Mouse (Mus musculus) ES-E14 (cell line): ENCODE measurements at regions not wholly inside any gene's neighbourhood (a gene's known extent, or its start where the extent isn't known, plus 50 kb on each side); places are given as distances from the start of the nearest gene placed in this dataset.

ENCODE experiments used
- DNase-seq: peaks from one replicate; pipeline ENCODE4 v3.0.0-alpha.2; 2013; ENCODE audit warnings: low read depth, low spot score
- H3K27ac ChIP-seq: 2 replicates; pipeline ENCODE4 v1.5.1; 2012; ENCODE audit warnings: low read depth, mild to moderate bottlenecking, low read length, moderate library complexity, mixed read lengths; ENCODE audit not compliant: poor library complexity, insufficient read depth, severe bottlenecking
- H3K36me3 ChIP-seq: 2 replicates; pipeline ENCODE4 v1.6.1; 2012; ENCODE audit warnings: mild to moderate bottlenecking, low read length, moderate library complexity, mixed read lengths; ENCODE audit not compliant: control insufficient read depth, poor library complexity, insufficient read depth, severe bottlenecking
- H3K4me1 ChIP-seq, 2 experiments: fragments of 150-350 bp in 1 of 2; sonication (generic) in 1 of 2; 2 replicates each; pipeline ENCODE4 v1.6.1; 2012; ENCODE audit warnings: low read length in 2 of 2, mild to moderate bottlenecking in 1 of 2, mixed read lengths in 1 of 2; ENCODE audit not compliant: control insufficient read depth in 2 of 2, insufficient read depth in 2 of 2, poor library complexity in 1 of 2
- H3K4me3 ChIP-seq, 2 experiments: fragments of 150-350 bp in 1 of 2; sonication (generic) in 1 of 2; 2 replicates each; pipeline ENCODE4 v1.5.1; 2012; ENCODE audit warnings: low read length in 2 of 2, low read depth in 1 of 2, mild to moderate bottlenecking in 1 of 2, mixed read lengths in 1 of 2; ENCODE audit not compliant: insufficient read depth in 1 of 2, poor library complexity in 1 of 2, severe bottlenecking in 1 of 2
- H3K9ac ChIP-seq: 2 replicates; pipeline ENCODE4 v1.6.1; 2012; ENCODE audit warnings: low read depth, mild to moderate bottlenecking, low read length, mixed read lengths; ENCODE audit not compliant: poor library complexity, insufficient read depth, severe bottlenecking
- H3K9me3 ChIP-seq: fragments of 150-350 bp; sonication (generic); 2 replicates; pipeline ENCODE4 v1.6.1; 2012; ENCODE audit warnings: low read depth, mild to moderate bottlenecking, low read length; ENCODE audit not compliant: control insufficient read depth, insufficient read depth
- CHD2 ChIP-seq: IDR thresholded peaks from 2 replicates; pipeline ENCODE4 v1.6.1; 2014; ENCODE audit warnings: mild to moderate bottlenecking, low read depth, low read length, inconsistent platforms
- HCFC1 ChIP-seq: IDR thresholded peaks from 2 replicates; pipeline ENCODE4 v1.6.1; 2012; ENCODE audit warnings: low read length, inconsistent platforms, borderline replicate concordance; ENCODE audit not compliant: insufficient read depth
- MAFK ChIP-seq: IDR thresholded peaks from 2 replicates; pipeline ENCODE4 v1.6.1; 2014; ENCODE audit warnings: mild to moderate bottlenecking, low read depth, low read length, inconsistent platforms; ENCODE audit not compliant: insufficient read depth
- ZC3H11A ChIP-seq: IDR thresholded peaks from 2 replicates; pipeline ENCODE4 v1.6.1; 2012; ENCODE audit warnings: low read depth, mild to moderate bottlenecking, inconsistent platforms, low read length, borderline replicate concordance
- ZNF384 ChIP-seq: IDR thresholded peaks from 2 replicates; pipeline ENCODE4 v1.6.1; 2012; ENCODE audit warnings: low read depth, low read length, inconsistent platforms
- in situ Hi-C, 2 experiments: fragments of 600-800 bp; cut with MboI; formaldehyde crosslinking; loops; one replicate each; pipeline ENCODE4 v1.15.1; 2025; ENCODE audit warnings: low sequenced_read_pairs in 2 of 2, inconsistent platforms in 1 of 2; ENCODE audit not compliant: unreplicated experiment in 2 of 2

DNA sequence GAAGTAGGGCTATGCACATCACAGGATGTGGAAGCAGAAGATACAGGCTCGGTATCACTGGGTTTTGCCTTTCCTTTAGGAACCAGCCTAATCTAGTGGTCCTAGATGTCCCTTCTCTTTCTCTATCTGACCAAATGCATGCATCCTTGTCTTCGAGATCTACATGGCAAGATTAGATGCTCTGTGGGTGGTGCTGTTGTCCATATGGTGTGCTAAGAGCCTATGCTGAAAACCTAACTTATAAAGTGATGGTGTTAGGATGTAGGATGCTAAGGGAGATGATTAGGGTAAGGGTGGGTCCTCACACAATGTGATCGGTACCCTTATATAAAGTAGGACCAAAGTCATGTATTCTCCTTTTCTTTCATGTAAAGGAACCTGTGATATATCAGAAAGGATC is 313.7 kb downstream of the Pdcd6ip start:
- H3K9ac ChIP-seq: no peak overlapping the region
- H3K4me3 ChIP-seq: no peak overlapping the region
- H3K27ac ChIP-seq: no peak overlapping the region
- in situ Hi-C loops: no loop called here
- TF ChIP-seq CHD2 (no peak), ZNF384 (no peak), HCFC1 (no peak), ZC3H11A (no peak), MAFK (no peak)
- H3K4me1 ChIP-seq: peaks cover 0 to 3% of the 10 kb centered on the region in 2 experiments; a peak in 1 of 4 replicates
- no peaks in the 10 kb centered on the region for H3K9me3 ChIP-seq
- no peak for DNase-seq
- no peaks in the 10 kb centered on the region for H3K36me3 ChIP-seq

DNA sequence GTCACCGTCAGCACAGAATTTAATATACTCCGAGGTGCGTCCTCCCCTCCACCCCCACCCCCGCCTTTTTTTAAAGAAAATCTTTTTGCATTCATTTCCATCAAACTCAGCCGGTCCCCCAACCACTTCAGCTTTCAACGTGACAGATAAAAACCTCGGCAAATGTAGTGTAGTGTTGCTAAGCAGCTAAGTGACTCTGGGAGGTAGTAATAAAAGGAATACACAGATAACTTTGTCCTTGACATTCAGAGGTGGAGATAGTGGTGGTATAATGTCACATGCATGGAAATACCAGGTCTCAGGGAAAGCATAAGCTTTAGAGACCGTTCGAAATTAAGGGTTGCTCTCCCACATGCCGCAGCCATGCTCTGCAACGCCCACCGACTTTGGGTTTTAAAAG is 320.7 kb downstream of the Pdcd6ip start:
- in situ Hi-C loops: no loop called here
- TF ChIP-seq MAFK: no peak
- no peak for TF ChIP-seq HCFC1
- no peak for TF ChIP-seq CHD2
- TF ChIP-seq ZC3H11A: no peak
- TF ChIP-seq ZNF384: no peak
- peaks cover 2 to 10% of the 10 kb centered on the region in 2 experiments; a peak in 1 of 4 replicates for H3K4me1 ChIP-seq
- H3K36me3 ChIP-seq: no peaks in the 10 kb centered on the region
- no peak overlapping the region for H3K4me3 ChIP-seq
- H3K27ac ChIP-seq: no peak overlapping the region
- no peak for DNase-seq
- H3K9me3 ChIP-seq: no peaks in the 10 kb centered on the region
- H3K9ac ChIP-seq: no peak overlapping the region

DNA sequence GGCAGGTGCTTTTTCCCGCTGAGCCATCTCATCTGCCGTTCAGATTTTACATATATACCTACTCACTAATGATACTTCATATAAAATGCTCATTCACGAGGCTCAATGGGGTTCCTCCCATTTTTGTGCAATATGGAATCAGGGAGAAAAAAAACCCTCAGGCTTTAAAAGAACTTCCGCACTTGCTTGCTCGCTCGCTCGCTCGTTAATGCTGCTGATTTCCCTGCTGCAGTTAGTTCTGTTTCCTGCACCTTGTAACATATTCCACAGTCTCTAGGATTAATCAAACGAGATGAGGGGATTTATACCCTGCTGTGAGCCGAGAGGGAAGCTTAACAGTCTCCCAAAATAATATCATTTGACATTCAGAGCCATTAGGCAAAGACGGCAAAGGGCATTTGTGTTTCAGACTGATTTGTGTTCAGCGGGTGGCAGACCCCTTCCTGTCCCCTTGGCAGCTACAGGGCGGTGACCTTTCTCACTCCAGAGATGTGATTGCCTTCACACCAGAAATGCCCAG is 326.4 kb downstream of the Pdcd6ip start:
- H3K9me3 ChIP-seq: no peaks in the 10 kb centered on the region
- no peak for DNase-seq
- peaks cover 2 to 8% of the 10 kb centered on the region in 2 experiments; a peak in 1 of 4 replicates for H3K4me1 ChIP-seq
- H3K27ac ChIP-seq: no peak overlapping the region
- H3K9ac ChIP-seq: no peak overlapping the region
- H3K36me3 ChIP-seq: no peaks in the 10 kb centered on the region
- no peak overlapping the region for H3K4me3 ChIP-seq
- in situ Hi-C loops: no loop called here
- TF ChIP-seq CHD2 (no peak), ZC3H11A (no peak), MAFK (no peak), ZNF384 (no peak), HCFC1 (no peak)

DNA sequence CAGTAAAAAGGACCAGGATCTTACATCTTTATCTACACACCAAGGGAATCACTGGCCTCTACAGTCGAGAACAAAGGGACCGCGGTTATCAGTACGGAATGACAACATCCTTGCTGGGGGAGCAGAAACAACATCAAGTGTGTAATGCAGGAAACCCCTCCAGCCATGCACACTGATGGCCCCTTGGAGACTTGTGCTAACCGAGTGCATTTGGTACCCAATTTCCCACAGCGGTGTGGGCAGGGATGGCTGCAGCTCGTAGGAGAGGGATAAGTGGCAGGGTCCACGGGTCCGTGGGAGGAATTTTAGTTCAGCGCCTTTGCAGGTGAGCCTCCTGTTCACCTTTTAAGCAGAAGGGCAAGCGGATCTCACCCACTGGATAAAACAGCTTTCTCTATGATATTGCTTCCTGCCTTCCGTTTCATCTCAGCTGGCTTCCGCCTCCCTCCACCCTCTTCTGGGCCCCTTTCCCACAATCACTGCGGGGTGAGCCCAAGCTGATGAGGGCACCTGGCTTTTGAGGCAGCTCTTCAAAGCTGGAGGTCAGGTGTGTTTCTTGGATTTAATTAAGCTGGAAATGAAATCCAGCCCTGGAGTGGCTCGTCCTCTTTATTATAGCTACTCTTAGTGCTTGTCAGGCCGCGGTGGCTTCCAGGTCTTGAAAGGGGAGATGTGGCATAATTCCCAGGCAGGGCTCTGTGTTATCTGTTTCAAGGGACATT is 327.5 kb downstream of the Pdcd6ip start:
- DNase-seq: no peak
- Histone ChIP-seq H3K9me3 (no peaks in the 10 kb centered on the region), H3K9ac (no peak overlapping the region), H3K36me3 (no peaks in the 10 kb centered on the region), H3K4me3 (no peak overlapping the region), H3K27ac (no peak overlapping the region), H3K4me1 (peaks cover 2% of the 10 kb centered on the region in 2 experiments; a peak in 1 of 4 replicates)
- in situ Hi-C loops: no loop called here
- no peak for TF ChIP-seq HCFC1
- no peak for TF ChIP-seq CHD2
- TF ChIP-seq ZC3H11A: no peak

DNA sequence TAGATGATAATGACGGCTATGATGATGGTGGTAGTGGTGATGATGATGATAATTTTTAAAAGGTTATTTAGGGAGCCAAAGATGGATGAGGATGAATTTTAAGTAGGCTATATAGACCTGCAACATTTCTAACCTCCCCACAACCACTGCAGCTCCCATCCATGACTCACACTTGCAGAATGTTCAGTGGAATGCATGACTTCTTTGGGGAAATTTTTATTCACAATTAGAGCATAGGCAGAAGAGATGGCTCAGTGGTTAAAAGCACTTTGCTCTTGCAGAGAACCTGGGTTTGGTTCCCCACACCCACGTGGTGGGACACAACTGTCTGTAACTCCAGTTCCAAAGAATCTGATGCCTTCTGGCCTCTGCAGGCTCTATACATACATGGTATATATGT is 329.5 kb downstream of the Pdcd6ip start:
- TF ChIP-seq MAFK (no peak), HCFC1 (no peak), ZNF384 (no peak), ZC3H11A (no peak), CHD2 (no peak)
- in situ Hi-C loops: no loop called here
- H3K36me3 ChIP-seq: no peaks in the 10 kb centered on the region
- H3K9me3 ChIP-seq: no peaks in the 10 kb centered on the region
- H3K27ac ChIP-seq: no peak overlapping the region
- H3K9ac ChIP-seq: no peak overlapping the region
- H3K4me1 ChIP-seq: no peaks in the 10 kb centered on the region; a peak in 1 of 4 replicates
- no peak overlapping the region for H3K4me3 ChIP-seq
- DNase-seq: no peak
